Mouse (Mus musculus): ENCODE results near the gene Zfpm1.

Zfpm1 gene

GRCm38 (mm10) chr8:122282035-122282358 lies at the start of gene Zfpm1:
TSS of gene Zfpm1 (plus strand) at chr8:122282141.
- no peak for DNase-seq

DNA sequence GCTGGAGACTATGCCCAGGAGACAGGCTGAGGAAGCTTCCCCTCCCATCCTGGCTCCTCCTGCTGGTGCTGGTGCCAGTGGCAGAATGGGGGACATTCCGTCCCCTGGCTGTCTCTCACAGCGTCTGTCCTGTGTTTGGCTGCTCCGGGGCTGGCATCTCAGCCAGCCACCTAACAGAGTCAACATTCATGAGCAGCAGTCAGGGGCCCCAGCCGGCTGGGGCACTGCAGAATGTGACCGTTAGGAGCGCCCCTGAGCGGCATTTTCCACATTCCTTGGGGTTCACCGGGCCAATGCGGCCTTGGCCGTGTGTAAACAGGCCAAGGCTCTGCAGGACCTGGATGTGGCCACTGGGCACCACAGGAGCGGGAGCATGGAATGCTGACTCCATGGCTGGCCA lies 47.9 kb upstream of the Zfpm1 start:
- peak; percentile 50 for DNase-seq

DNA sequence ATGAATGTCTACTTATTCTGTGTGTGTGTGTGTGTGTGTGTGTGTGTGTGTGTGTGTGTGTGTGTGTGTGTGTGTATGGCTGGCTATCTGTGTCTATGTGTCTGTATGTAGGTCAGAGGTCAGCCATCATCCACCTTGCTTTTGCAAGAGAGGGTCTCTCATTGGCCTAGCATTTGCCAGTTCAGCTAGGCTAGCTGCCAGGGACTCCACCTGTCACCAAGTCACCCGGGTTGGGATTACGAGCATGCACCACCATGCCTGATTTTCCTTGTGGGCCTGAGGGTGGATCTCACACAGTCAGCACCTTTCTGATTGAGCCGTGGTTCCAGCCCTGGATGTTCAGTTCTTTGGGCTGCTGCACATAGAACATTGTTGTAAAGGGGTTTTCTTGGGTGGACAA lies 45.4 kb upstream of the Zfpm1 start:
- no peak for DNase-seq

DNA sequence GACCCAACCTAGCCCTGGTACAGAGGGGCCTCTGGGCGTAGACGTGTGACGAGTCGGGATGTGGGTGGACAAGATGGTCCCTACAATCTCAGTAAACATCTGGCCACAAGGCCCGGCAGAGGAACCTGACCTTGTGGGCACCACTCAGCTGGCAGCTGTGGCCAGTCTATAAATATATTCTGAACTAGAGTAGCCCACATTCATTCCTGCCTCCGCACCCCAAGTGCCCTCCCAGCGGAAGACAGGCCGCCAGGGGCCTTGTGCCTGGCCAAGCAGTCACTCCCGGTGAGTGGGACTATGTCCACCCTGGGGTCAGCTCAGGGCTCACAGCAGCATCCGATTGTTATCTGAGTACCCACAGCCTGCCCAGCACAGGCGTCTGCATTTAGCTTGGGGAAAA lies 43.7 kb upstream of the Zfpm1 start:
- no peak for DNase-seq

DNA sequence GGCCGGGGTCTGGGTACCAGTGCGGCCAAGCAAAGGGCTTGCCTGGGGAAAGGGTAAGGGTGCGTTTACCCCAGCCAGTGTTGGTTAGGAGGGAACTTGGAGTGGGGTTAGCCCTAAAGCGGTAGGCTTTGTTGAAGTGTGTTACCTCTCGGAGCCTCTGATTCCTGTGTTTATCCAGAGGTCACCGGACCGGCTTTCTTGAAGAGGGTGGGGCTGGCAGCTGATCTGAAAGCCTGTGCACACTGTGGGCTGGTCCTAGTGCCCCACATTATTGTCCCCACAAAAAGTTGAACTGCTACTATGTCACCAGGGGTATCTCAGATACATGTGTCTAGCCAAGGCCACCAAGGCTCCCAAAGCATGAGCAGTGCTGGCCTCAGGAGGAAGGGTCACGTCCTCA lies 43.2 kb upstream of the Zfpm1 start:
- no peak for DNase-seq

GRCm38 (mm10) chr8:122240241-122241026 lies 41.5 kb upstream of the Zfpm1 start:
- DNase-seq = no peak

DNA sequence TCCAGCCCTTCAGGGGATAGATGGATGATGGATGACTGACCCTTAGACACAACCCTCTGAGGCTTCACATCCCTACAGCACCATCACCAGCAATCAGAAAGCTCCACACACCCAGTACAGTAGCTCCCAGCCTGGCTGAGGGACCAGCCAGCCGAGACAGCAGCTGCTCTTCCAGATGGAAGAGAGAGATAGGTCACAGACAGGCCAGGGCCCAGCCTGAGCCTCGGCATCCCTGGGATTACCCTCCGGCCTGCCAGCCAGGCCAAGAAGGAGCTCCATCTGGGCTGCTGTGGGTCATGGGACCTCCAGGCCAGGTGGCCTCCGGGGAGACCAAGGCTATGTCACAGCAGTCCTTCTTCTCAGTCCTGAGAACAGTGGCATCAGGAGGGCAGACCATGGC lies 38.6 kb upstream of the Zfpm1 start:
- no peak for DNase-seq

DNA sequence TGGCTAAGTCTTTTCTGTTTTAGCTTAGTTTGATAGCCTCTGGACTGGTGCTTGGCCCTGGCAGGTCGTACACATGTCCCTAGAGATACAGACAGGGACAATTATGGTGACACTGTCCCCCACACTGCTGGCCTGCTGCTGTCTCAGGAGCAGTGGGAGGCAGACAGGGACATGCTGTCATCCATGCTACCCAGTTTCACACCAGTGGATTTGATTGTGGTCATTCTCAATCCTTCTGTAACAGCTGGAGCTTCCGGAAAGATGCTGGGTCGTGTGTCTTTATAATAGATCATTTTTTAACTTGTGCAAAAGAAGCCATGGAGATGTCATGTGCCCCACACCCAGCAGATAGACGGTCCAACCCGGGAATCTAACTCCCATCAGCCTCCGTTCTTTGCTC lies 36.8 kb upstream of the Zfpm1 start:
- DNase-seq = no peak

GRCm38 (mm10) chr8:122246257-122247211 lies 35.4 kb upstream of the Zfpm1 start:
- no peak for DNase-seq

DNA sequence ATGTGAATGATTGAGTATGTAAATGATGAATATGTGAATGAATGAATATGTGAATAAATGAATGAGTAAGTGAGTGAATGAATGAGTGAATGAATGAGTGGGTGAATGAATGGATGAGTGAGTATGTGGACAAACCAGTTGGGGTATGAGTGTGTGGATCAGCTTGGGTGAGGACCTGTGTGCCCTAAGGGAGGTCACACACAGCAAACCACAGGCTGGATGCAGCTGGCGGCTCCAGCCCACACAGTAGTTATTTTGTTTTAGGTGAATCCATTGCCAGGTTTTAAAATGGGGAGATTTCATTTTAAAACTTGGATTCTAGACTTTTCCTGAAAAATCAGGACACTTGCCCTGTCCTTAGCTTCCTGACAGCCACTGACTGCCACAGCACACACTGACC lies 30.2 kb upstream of the Zfpm1 start:
- no peak for DNase-seq

DNA sequence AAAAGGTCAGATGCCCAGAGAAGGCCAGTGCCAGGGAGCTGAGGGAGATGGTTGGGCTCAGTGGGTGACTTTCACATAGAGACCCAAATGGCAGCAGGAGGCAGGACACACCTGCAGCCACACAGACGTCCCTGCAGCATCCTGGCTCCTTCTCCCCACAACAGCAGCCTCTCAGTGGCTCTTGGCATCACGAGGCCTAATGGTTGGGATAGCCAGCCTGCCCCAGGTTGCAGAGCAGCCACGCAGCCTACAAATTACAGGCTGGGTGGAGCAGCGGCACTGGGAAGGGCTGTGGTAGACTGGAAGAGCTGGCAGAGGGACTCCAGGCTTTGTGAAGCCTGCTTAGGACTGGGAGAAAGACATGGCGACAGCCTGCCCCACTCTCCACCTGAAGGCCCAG lies 29.6 kb upstream of the Zfpm1 start:
- no peak for DNase-seq

GRCm38 (mm10) chr8:122259351-122259750 lies 22.6 kb upstream of the Zfpm1 start:
- peak; percentile 58 for DNase-seq

DNA sequence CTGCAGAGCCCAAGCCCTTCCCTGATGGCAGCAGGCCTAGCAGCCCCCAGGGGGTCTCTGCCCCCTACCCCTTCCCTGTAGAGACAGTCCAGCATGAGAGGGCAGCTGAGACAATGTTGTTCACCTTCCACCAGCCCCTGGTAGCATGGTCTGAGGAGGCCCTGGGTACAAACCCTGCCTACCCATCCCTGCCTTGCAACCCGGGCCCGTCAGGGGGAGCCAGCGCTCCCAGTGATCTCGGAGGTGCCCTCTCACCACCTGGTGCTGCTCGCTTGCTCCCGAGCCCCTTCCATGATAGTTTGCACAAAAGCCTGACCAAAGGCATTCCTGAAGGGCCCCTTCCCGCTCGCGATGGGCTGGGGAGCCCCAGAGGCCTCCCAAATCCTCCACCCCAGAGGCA lies 21.2 kb upstream of the Zfpm1 start:
- DNase-seq = no peak

- no peak for DNase-seq
Measured at GRCm38 (mm10) chr8:122262835-122263234, 19.1 kb upstream of the Zfpm1 start.

- peak; percentile 49 for DNase-seq
Measured at GRCm38 (mm10) chr8:122264243-122264642, 17.7 kb upstream of the Zfpm1 start.

DNA sequence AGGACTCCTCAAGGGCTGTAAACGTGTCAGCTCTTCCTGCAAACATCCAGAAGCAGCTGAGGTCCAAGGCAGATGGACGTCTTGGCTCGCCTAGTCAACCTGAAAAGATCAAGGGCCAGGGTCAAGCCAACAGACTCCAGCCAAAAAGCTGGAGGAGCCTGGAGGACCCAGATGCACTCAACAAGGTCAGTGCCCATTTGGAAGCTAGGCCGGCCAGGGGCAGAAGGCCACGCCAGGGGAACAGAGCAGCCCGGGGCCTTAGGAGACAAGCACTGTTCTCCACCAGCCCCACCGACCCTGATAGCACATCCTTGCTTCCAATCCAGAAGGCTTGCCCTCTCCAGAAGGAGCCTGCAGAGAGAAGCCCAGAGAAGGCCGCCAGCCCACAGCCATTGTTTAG lies 16.4 kb upstream of the Zfpm1 start:
- DNase-seq = no peak

GRCm38 (mm10) chr8:122266867-122267266 lies 15.1 kb upstream of the Zfpm1 start:
- no peak for DNase-seq

GRCm38 (mm10) chr8:122268861-122269260 lies 13.1 kb upstream of the Zfpm1 start:
- no peak for DNase-seq

GRCm38 (mm10) chr8:122269404-122269803 lies 12.5 kb upstream of the Zfpm1 start:
- peak; percentile 79 for DNase-seq

- no peak for DNase-seq
Measured at GRCm38 (mm10) chr8:122270555-122270954, 11.4 kb upstream of the Zfpm1 start.

GRCm38 (mm10) chr8:122273152-122273551 lies 8.8 kb upstream of the Zfpm1 start:
- DNase-seq = peak; percentile 72

GRCm38 (mm10) chr8:122273826-122274225 lies 8.1 kb upstream of the Zfpm1 start:
- DNase-seq = no peak

DNA sequence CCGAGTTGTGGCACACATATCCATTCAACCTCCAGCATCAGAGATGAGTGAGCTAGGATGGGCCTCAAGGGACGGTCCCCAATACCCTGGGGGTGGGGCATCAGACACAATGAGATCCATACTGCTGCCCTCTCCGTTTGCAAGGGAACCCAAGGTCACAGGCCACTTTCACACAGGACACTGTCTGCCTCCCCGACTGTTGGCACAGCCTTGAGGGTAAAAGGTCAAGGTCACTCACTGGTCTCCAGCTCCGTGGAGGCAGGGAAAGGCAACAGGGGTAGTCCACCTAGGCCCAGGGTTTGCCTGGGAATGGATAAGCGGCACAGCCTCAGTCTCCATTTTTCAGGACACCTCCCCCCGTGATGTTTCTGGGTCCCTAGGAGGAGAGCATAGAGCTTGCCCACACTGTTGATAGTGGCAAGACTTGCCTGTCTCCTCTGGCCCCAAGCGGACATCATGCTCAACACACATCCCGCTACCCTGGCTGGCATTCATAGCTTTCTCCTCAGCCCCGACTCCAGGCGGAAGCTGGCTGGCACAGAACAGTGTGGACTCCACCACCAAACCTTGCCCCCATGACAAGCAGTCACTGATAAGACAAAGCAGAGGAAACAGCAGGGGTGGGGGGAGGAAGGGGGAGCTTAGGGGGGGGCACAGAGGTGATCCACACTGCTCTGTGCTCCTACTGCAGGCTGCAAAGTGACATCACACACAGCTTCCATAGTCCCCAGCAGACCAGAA lies 7.1 kb upstream of the Zfpm1 start:
- no peak for DNase-seq
